Mouse (Mus musculus) stomach, postnatal 0 days (tissue): ENCODE results near the gene Rbms3.

ENCODE experiments used
- CTCF ChIP-seq: IDR thresholded peaks from 2 replicates; pipeline ENCODE4 v1.5.1; 2016; ENCODE audit warnings: antibody characterized with exemption, low read depth, mild to moderate bottlenecking, moderate library complexity
- EP300 ChIP-seq: optimal IDR thresholded peaks from 2 replicates; pipeline ENCODE3; 2016; ENCODE audit warnings: antibody characterized with exemption

GRCm38 (mm10) chr9:116802602-116803001 is 827.1 kb downstream of the Rbms3 start:
- TF ChIP-seq CTCF: peak; percentile 65
- no peak for TF ChIP-seq EP300
